Mouse (Mus musculus): ENCODE measurements around the gene 6330409D20Rik. TPM values are rescaled to one million over a fixed set of nuclear protein-coding genes. Genes with fewer than 3 reads are reported as not detected.

Gene 6330409D20Rik
- total RNA-seq, 2 experiments from 2014 or later, result 1.1 to 1.3 TPM

DNA sequence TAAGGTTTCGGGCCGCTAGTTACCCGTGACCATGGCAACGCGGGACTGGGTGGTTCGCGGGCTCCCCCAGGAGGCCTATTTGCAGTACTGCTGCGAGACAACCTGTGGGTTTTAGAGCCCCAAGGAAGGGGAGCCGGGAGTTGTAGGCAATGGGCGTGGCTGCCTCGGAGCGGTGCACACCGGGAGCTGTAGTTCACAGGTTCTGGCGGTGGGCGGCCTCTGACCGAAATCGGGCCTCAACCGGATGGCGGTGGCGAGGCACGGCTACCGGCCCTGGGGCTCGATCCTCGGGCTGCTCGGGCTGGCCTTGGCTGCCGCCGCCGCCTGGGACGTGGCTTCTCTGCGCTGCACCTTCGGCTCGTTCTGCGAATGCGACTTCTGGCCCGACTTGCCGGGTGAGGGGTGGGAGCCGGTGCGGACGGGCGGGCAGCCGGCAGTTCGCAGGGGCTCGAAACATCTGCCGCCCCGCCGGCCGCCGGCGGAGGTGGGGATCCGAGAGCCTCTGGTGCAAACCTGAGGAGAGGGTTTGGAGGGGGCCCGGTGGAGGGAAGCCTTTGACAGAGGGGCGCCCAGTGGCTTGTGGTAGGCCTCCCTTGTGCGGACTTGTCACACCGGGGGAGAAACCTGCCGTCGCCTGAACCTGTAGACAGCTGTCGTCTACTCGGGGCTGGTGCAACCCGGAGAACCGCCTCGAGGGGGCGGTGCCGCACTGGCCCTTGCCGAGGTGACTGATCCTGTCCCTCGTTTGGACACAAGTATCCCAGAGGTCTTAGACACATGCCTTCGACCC, 16.4 kb upstream of the 6330409D20Rik start, which contains the start of gene Tor2a:
TSS of gene Tor2a (plus strand) at position 179 of the 790 bp plus-strand sequence.
- peak; percentile 82 to 95 for DNase-seq (ENCODE audit: extremely low spot score in 1 of 2, low spot score in 1 of 2)

DNA sequence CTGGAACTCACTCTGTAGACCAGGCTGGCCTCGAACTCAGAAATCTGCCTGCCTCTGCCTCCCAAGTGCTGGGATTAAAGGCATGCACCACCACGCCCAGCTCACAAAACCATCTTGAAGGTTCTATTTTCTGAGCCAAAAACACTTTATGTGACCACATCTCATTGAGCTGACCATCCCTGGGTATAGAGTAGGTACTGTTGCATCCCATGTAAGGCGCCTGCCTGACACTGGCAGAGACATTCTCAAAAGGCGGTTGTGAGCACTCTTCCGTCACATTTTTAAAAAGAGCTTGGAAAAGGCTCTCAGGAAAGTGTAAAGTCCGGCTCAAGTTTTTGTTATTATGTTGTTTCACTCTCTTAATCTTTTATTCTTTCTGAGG, 15.8 kb upstream of the 6330409D20Rik start:
- DNase-seq (ENCODE audit: extremely low spot score in 1 of 2, low spot score in 1 of 2), result no peak

DNA sequence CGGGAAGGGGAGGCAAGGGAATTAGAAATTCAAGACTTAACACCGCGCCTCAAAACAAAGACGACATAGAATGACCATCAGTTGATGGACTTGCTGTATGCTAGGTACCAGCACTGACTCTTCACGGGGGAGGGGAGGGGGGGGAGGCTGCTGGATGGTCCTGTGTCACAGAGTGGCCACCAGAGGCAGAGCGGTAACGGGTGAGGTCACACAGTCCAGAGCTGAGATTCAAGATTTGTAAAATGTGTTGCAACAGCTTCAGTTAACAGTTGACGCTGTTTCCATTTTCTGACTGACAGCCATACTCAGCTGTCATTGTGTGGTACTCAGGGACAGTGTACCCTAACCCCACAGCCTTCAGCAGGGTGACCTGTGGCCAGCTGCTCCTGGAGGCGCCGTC, 11.4 kb upstream of the 6330409D20Rik start:
- DNase-seq (ENCODE audit: extremely low spot score in 1 of 2, low spot score in 1 of 2), result no peak

DNA sequence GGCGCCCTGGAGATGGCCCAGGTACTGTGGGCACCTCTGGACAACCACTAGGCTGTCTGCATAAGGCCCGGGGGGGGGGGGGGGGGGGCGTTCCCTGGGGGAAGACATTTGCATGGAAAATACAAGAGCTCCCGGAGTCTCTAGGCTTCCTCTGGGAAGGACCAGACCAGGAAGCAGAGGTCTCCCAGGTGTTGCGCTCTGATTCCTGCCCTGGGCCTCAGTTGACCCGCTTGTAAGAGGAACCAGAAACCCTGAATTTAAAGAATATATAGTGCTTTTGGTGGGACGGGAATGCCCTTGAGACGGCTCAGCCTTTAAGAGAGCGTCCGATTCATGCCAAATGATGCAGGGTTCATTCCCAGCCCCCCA, 10.8 kb upstream of the 6330409D20Rik start:
- no peak for DNase-seq (ENCODE audit: extremely low spot score in 1 of 2, low spot score in 1 of 2)

DNA sequence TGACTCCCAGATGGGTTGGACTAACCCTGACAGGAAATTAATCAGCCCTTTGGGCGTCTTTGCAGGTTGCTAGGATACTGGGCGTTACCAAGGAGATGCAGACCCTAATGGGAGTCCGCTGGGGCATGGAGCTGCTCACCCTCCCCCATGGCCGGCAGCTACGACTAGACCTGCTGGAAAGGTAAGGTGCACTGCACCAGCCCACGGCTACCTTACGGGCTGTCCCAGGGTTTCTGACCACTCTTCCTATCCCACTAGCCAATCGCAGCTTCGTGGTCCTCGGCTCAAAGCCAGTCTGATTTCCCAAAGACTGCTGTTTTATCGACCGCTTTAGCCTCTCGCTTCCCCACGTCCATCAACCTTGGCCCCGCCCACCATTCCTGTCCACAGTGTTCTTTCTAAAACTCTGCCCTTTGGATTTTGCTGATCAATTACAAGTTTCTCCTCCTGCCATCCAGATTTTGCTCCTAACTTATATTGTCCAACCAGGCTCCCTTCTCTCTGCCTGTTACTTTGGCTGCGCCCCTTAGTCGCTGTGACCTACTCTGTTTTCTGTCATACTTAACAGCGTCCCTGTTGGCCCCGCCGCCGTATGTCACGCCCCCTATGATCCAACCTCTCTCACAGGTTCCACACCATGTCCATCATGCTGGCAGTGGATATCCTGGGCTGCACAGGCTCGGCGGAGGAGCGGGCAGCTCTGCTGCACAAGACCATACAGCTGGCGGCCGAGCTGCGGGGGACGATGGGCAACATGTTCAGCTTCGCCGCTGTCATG, 10.3 kb upstream of the 6330409D20Rik start:
- no peak for DNase-seq (ENCODE audit: extremely low spot score in 1 of 2, low spot score in 1 of 2)

DNA sequence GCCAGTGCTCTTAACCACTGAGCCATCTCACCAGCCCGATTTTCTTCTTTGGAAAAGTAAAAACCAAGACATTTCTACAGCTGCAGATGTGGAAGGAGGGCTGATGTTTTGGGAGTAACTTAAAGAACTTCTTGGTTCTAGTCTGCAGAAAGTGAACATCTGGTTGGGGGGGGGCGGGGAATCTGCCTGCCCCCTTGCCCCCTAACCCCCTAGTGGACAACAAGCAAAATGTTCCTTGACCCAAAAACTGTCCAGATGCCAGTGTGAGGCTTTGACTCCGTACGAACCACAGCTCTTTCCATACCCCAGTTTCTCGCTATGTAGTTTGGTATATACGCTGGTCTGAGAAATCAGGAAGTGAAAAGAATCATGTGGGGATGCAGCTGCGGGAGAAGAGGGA, 9.4 kb upstream of the 6330409D20Rik start:
- DNase-seq (ENCODE audit: extremely low spot score in 1 of 2, low spot score in 1 of 2), result no peak

DNA sequence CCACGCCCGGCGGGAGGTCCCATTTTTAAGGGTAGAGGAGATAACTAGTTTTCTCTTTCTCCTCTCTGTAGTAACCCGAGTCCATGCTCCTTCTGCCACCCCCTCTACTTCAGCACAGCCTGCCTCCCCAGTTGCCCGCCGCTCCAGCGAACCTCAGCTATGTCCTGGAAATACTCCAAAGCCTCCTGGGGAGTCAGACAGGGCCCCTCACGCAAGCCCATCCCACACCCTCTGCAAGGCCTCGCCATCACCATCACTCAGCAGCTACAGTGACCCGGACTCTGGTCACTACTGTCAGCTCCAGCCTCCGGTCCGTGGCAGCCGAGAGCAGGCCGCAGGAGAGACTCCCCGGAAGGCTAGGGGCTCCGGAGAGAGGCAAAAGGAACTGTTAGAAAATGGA, 8.3 kb upstream of the 6330409D20Rik start:
- no peak for DNase-seq (ENCODE audit: extremely low spot score in 1 of 2, low spot score in 1 of 2)

DNA sequence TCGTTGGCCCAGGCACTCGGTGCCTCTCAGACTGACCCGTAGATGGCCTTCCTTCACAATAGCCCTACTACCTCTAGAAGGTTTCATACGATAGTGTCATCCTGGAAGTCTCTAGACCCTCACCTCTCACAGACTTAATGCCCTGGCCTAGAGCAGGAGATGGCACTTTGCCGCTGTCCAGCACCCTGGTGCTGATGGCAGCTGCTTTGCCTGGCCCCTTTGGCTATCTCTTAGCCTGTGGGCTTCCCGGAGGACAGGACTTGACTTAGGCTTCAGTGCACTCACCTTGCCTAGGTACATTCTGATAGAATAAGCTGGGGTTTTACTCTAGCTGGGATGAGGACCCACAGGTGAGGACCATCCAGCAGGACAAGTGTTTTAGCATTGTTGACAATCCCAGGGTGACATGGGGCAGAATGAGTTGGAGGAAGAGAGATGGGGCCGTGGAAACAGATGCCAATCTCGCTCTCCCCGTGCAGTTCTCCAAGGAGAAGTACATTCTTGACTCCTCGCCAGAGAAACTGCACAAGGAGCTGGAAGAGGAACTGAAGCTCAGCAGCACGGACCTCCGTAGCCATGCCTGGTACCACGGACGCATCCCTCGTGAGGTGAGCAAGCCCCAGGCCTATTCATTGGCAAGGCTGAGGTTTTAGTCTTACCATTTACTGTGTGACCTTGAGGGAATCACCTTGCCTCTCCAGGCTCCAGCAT, 3.6 kb upstream of the 6330409D20Rik start:
- no peak for DNase-seq (ENCODE audit: extremely low spot score in 1 of 2, low spot score in 1 of 2)

DNA sequence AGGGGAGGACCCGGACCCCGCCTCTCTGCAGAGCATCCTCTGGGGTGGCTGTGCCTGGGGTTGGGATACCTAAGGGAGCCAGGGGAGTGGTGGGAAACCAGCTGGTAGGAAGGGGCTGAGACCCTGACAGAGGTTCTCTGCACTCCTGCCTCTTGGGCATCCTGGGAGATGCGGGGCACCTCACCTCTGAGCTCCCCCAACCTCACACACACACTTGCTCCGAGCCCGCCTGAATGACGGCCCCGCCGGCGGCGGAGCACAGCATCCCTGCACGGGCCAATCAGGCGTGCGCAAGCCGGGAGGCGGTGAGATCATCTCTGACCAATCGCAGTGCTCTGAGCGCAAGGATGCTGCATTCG, 1.3 kb upstream of the 6330409D20Rik start:
- peak; percentile 64 to 72 for DNase-seq (ENCODE audit: extremely low spot score in 1 of 2, low spot score in 1 of 2)

DNA sequence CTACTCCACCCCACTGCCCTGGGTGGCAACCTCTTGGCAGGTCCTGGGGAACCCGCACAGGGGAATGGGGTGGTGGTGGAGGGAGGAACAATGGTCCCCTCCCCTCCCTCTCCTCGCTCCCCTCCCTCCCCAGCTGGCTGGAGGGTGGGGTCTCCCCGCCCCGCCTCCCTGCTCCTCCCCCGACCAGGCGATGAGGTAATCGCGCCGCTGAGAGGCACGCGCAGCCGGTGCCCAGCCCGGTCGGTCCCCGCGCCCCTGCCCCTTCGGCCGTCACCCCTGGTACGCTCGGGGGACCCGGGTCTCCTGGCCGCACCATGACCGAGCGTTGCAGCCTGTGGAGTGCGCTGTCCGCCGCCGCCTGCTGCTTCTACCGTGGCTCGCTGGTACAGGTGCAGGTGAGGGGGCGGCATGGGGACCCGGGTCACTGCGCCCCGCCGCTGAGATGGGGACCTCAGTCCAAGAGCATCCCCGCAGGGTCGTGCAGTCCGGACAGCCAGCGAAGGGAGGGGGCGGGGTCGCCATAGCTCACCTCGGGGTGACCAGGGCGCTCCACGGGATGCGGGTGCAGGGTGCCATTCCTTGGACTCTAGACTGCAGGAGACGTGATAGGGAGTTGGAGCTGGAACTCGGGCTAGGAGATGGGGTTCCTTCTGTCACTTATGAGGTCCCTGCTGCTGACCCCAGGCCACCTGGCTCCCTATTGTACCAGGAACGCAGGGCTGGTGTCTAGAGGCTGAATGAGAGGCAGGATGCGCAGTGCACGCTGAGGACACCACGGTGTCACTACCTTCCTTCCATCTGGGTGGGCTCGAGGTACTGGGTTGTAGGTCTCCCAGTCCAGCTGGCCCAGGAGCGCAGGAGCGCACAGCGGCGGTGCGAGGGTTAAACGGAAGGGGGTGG, 707 bp upstream of the 6330409D20Rik start:
- DNase-seq (ENCODE audit: extremely low spot score in 1 of 2, low spot score in 1 of 2), result peak; percentile 43 to 63

DNA sequence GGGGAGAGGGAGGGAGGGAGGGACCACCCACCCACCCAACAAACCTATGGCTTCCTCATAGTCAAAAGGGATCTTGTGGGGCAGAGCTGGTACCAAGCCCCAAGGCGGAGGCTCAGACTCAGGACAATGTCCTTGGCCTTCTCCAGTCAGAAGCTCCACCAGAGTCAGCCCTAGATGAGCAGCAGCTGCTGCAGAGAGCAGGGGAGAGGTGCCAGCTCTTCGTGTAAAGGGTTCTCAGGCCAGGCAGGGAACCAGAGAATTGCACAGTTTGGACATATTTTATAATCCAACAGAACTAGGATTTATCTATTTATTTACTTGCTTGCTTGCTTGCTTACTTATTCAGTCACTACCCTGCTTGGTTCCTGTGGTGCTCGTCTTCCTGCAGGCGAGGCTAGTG, 1.5 kb downstream of the 6330409D20Rik start:
- DNase-seq (ENCODE audit: extremely low spot score in 1 of 2, low spot score in 1 of 2), result no peak

DNA sequence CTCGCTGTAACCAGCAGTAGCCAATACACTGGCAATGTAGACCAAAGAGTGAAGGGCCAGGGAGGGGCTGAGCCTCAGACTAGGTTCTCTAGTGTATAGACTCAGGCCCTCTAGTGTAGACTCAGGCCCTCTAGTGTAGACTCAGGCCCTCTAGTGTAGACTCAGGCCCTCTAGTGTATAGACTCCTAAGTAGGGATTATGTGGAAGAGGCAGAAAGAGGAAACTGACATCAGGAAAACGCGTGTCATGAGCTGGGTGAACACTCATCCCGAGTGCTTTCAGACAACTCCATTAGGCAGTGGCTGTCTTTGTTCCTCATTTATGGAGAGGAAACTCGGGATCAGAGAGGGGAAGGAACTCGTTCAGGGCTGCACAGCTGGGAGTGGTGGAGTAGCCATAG, 3.8 kb downstream of the 6330409D20Rik start:
- no peak for DNase-seq (ENCODE audit: extremely low spot score in 1 of 2, low spot score in 1 of 2)

DNA sequence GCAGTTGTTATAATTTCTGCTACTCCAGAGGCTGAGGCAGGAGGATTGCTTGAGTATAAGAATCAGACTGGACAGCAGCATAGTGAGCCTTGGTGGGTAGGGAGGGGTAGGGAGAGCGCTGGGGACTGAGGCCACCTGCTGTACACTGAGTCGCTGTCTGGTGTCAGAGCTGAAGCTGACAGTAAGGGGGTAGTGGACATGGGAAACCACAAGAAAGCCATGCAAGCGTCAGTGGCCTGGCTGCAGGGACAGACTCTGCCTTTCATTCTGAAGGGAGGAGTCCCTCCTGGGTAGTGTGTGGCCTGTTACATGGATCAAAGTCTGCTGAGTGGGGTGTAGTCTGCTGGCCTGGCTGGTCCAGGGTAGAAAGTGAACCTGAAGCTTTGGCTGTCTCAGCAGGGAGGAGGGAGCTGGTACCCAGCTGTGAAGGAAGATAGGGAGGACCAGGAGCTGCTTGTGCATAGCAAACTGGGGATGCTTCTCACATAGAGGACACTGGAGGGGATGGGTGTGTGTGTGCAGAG, 4.4 kb downstream of the 6330409D20Rik start:
- no peak for DNase-seq (ENCODE audit: extremely low spot score in 1 of 2, low spot score in 1 of 2)

DNA sequence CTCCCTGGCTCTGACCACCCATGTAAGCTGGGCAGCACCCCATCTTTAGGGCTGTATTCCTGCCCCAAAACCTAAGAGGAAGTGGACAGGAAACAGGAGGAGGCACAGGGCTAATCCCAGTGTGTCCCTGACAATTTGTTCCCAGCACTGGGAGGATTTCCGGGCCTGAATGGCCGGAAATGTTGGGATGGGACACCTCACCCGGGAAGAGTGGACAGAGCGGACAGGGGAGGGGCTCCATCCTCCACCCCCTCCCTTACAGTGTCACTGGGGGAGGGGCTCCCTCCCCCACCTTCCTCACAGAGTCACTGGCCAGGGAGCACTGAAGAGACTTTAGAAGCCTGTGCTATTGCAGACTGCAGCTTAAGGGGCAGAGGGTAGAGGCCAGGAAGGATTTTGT, 5.9 kb downstream of the 6330409D20Rik start:
- no peak for DNase-seq (ENCODE audit: extremely low spot score in 1 of 2, low spot score in 1 of 2)

DNA sequence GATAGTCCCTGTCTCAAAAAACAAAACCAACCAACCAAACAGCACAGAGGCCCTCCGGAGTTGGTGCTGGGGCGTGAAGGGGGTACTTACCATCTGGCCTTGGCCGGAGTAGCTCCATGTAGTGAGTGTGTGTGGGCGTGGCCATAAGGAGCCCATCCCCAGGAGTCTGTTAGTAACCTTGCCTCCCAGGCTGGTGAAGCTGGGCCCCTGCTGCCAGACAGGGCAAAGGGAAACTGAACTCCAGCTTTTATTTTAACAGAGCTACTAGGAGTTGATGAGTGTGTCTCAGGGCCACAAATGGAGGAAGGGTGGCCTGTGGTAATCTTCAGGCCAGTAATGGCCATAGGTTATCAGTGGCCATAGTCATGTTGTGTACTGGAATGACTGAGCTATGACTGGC, 6.3 kb downstream of the 6330409D20Rik start:
- no peak for DNase-seq (ENCODE audit: extremely low spot score in 1 of 2, low spot score in 1 of 2)

DNA sequence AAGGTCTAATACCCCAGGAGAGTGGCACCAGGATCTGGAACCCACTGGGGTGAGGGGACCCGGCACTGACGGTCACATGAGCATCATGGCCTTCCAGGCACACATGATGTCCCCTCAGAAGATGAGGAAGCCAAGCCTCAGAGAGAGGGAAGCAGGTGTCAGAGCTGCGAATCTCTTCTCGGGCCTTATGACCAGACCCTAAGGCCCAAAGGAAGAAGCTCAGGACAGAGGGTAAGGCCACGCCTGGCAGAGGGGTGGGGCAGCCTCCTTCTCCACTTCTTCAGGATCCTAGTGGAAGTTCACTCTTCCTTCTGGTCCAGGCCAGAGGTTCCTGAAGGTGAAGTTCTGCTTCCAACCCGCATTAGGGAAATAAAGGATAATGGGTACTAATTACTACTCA, 8.1 kb downstream of the 6330409D20Rik start:
- DNase-seq (ENCODE audit: extremely low spot score in 1 of 2, low spot score in 1 of 2), result no peak

DNA sequence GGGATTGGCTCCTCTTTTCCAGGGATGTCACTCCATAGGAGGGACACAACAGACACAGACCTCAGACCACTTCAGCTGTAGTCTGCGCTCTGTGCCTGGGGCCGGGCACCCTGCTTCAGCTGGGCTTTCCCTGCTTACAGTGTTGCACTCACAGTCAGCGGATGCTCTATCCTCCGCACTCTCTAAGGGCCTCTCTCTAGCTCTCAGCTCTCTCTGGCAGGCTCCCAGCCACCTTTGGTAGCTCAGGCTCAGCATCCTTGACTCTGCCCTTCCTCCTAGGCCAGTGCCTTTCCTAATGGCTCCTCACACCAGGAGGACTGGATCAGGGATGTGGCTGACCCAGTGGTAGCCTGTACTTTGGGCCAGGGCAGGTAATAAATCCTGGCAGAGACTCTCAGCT, 8.9 kb downstream of the 6330409D20Rik start:
- no peak for DNase-seq (ENCODE audit: extremely low spot score in 1 of 2, low spot score in 1 of 2)

DNA sequence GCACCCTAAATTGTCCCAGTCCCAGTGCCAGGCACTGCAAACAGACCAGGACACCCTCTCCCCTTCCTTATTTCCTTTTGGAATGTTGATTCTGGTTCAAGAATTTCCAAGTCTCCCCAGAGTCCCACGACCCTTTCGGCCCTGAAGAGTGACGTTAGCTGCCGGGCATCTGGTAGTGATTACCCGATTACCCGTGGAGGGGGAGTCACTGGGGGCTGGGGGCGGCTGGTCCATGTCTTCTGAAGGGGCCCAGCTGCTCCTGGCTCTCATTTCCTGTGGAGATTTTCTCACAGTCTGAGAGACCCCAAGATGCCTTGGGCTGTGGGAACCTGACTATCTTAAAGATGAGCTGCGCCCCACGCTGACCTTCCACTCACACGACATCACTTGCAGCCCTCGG, 10.0 kb downstream of the 6330409D20Rik start:
- no peak for DNase-seq (ENCODE audit: extremely low spot score in 1 of 2, low spot score in 1 of 2)

DNA sequence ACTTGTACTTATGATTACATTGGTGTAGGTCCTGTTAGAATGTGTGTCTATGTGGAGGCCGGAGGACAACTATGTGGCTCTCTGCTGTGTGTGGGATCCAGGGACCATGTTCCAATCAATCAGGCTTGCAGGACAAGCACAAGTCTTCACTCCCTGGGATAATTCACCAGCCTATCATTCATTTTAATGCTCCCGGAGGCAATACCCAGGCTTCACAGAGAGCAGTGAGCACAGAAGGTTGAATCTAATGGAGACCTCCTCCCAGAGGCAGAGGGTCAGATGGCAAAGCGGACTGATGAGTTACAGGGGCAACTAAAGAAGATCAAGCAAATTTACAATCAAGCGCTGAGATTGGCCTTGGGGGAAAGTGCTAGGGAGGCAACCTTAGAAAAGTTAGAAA, 11.3 kb downstream of the 6330409D20Rik start:
- no peak for DNase-seq (ENCODE audit: extremely low spot score in 1 of 2, low spot score in 1 of 2)

DNA sequence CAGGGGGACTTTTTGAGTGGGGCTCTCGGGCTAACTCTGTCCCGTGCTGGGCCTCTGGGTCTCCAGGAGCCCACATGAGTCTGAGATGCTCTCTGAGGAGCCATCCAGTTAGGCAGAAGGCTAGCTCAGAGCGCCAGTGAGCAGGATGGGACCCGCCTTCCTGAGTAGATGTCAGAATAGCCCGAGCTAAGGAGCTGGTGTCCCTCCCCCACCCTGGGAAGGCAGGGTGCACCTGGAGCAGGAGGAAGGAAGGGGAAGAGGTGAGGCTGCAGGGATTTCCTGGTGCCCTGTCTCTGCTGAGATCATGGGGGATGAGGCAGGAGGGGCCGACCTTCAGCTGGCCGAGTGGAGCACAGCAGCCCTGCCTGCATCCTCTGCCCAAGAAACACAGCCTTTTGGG, 12.4 kb downstream of the 6330409D20Rik start:
- no peak for DNase-seq (ENCODE audit: extremely low spot score in 1 of 2, low spot score in 1 of 2)
